Mouse (Mus musculus): ENCODE data around the gene Rimbp3. TPM values are rescaled to one million over a fixed set of nuclear protein-coding genes. Genes with fewer than 3 reads are reported as not detected.

The Rimbp3 gene
- polyA plus RNA-seq, 1 experiment from 2014 or later: 0.37 TPM

- no peak for DNase-seq (ENCODE audit: low spot score)
- Histone ChIP-seq H3K36me3 (ENCODE audit: control insufficient read depth, insufficient read depth, low read length) (peaks cover 18% of the 10 kb centered on the region), H3K4me3 (ENCODE audit: low read depth, low read length) (no peak overlapping the region), H3K9me3 (ENCODE audit: control insufficient read depth, low read length) (no peaks in the 10 kb centered on the region), H3K4me1 (ENCODE audit: control insufficient read depth, insufficient read depth, low read length) (0 out of 2 replicates have a peak, but pooled peaks cover 8% of the 10 kb centered on the region), H3K27me3 (ENCODE audit: control insufficient read depth, insufficient read depth, low read length) (no peaks in the 10 kb centered on the region), H3K4me2 (ENCODE audit: low read depth, severe bottlenecking) (no peak overlapping the region), H3K9ac (ENCODE audit: low read length) (no peak overlapping the region), H3K27ac (replicated peaks; ENCODE audit: low read depth, low read length) (no peak overlapping the region)
- ATAC-seq (ENCODE audit: insufficient number of reproducible peaks, low FRiP score, low TSS enrichment, low read depth): no peak
- 64% methylated on average over 2 of the region's 2 CpGs for WGBS
Measured at GRCm38 (mm10) chr16:17255270-17255669, 46.9 kb downstream of the Rimbp3 start.

DNA sequence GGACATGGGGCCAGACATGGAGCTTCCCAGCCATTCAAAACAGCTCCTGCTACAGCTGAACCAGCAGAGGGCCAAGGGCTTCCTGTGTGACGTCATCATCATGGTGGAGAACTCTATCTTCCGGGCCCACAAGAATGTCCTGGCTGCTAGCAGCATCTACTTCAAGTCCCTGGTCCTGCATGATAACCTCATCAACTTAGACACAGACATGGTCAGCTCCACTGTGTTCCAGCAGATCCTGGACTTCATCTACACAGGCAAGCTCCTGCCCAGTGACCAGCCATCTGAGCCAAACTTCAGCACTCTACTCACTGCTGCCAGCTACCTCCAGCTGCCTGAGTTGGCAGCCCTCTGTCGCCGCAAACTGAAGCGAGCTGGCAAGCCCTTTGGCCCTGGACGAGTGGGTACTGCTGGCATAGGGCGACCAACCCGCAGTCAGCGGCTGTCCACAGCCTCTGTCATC, 49.0 kb downstream of the Rimbp3 start:
- Histone ChIP-seq H3K27me3 (ENCODE audit: control insufficient read depth, insufficient read depth, low read length) (no peaks in the 10 kb centered on the region), H3K4me1 (ENCODE audit: control insufficient read depth, insufficient read depth, low read length) (0 out of 2 replicates have a peak, but pooled peaks cover 5% of the 10 kb centered on the region), H3K27ac (replicated peaks; ENCODE audit: low read depth, low read length) (no peak overlapping the region), H3K9ac (ENCODE audit: low read length) (no peak overlapping the region), H3K9me3 (ENCODE audit: control insufficient read depth, low read length) (no peaks in the 10 kb centered on the region), H3K4me3 (ENCODE audit: low read depth, low read length) (no peak overlapping the region), H3K36me3 (ENCODE audit: control insufficient read depth, insufficient read depth, low read length) (peaks cover 18% of the 10 kb centered on the region), H3K4me2 (ENCODE audit: low read depth, severe bottlenecking) (no peak overlapping the region)
- no peak for ATAC-seq (ENCODE audit: insufficient number of reproducible peaks, low FRiP score, low TSS enrichment, low read depth)
- no peak for DNase-seq (ENCODE audit: low spot score)
- WGBS: 96% methylated on average over 9 of the region's 9 CpGs

DNA sequence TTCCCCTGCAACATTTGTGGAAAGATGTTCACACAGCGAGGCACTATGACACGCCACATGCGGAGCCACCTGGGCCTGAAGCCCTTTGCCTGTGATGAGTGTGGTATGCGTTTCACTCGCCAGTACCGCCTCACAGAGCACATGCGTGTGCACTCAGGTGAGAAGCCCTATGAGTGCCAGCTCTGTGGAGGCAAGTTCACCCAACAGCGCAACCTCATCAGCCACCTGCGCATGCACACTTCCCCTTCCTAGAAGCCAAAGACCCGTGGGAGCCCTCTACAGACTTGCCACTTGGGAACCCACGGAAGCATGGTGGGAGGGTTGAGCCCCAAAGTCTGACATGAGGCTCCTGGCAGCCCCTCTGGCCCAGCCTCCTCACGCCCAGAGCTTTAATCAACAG, 50.5 kb downstream of the Rimbp3 start:
- no peak overlapping the region for H3K4me2 ChIP-seq (ENCODE audit: low read depth, severe bottlenecking)
- ATAC-seq (ENCODE audit: insufficient number of reproducible peaks, low FRiP score, low TSS enrichment, low read depth) (no peak), DNase-seq (ENCODE audit: low spot score) (no peak)
- no peak overlapping the region for H3K9ac ChIP-seq (ENCODE audit: low read length)
- no peaks in the 10 kb centered on the region for H3K9me3 ChIP-seq (ENCODE audit: control insufficient read depth, low read length)
- H3K36me3 ChIP-seq (ENCODE audit: control insufficient read depth, insufficient read depth, low read length): peaks cover 18% of the 10 kb centered on the region
- no peaks in the 10 kb centered on the region for H3K4me1 ChIP-seq (ENCODE audit: control insufficient read depth, insufficient read depth, low read length)
- no peaks in the 10 kb centered on the region for H3K27me3 ChIP-seq (ENCODE audit: control insufficient read depth, insufficient read depth, low read length)
- H3K4me3 ChIP-seq (ENCODE audit: low read depth, low read length): no peak overlapping the region
- 95% methylated on average over 12 of the region's 12 CpGs for WGBS
- H3K27ac ChIP-seq (replicated peaks; ENCODE audit: low read depth, low read length): no peak overlapping the region

- DNase-seq (ENCODE audit: low spot score) (no peak), ATAC-seq (ENCODE audit: insufficient number of reproducible peaks, low FRiP score, low TSS enrichment, low read depth) (no peak)
- peaks cover 18% of the 10 kb centered on the region for H3K36me3 ChIP-seq (ENCODE audit: control insufficient read depth, insufficient read depth, low read length)
- no peak overlapping the region for H3K9ac ChIP-seq (ENCODE audit: low read length)
- H3K9me3 ChIP-seq (ENCODE audit: control insufficient read depth, low read length): no peaks in the 10 kb centered on the region
- 90% methylated on average over 1 of the region's 1 CpGs for WGBS
- no peak overlapping the region for H3K27ac ChIP-seq (replicated peaks; ENCODE audit: low read depth, low read length)
- no peak overlapping the region for H3K4me2 ChIP-seq (ENCODE audit: low read depth, severe bottlenecking)
- no peaks in the 10 kb centered on the region for H3K27me3 ChIP-seq (ENCODE audit: control insufficient read depth, insufficient read depth, low read length)
- H3K4me1 ChIP-seq (ENCODE audit: control insufficient read depth, insufficient read depth, low read length): no peaks in the 10 kb centered on the region
- no peak overlapping the region for H3K4me3 ChIP-seq (ENCODE audit: low read depth, low read length)
Measured at GRCm38 (mm10) chr16:17261341-17261740, 52.9 kb downstream of the Rimbp3 start.

Other genes with a start within 250 kb of the Rimbp3 start
- gene Mapk1, start 225.2 kb upstream of the Rimbp3 start, polyA plus RNA-seq (2014; fragmentation: Nextera tagmentation; extraction: Ambion mirVana): 171 and 172 TPM in 2 replicates
- 99.5 and 109 TPM in 2 replicates for gene Ypel1, start 138.9 kb upstream of the Rimbp3 start, polyA plus RNA-seq (2014; fragmentation: Nextera tagmentation; extraction: Ambion mirVana)
- gene Ppil2, start 97.3 kb upstream of the Rimbp3 start, polyA plus RNA-seq (2014; fragmentation: Nextera tagmentation; extraction: Ambion mirVana): 146 and 150 TPM in 2 replicates
- gene 2610318N02Rik, start 83.4 kb upstream of the Rimbp3 start, polyA plus RNA-seq (2014; fragmentation: Nextera tagmentation; extraction: Ambion mirVana): 154 and 174 TPM in 2 replicates
- 62.6 and 65.8 TPM in 2 replicates for gene Sdf2l1, start 76.2 kb upstream of the Rimbp3 start, polyA plus RNA-seq (2014; fragmentation: Nextera tagmentation; extraction: Ambion mirVana)
- 3.6 and 4.8 TPM in 2 replicates for gene Ydjc, start 64.0 kb upstream of the Rimbp3 start, polyA plus RNA-seq (2014; fragmentation: Nextera tagmentation; extraction: Ambion mirVana)
- gene Ccdc116, start 61.4 kb upstream of the Rimbp3 start, polyA plus RNA-seq (2014; fragmentation: Nextera tagmentation; extraction: Ambion mirVana): 0.40 and 0.58 TPM in 2 replicates
- gene Ube2l3, start 6.0 kb upstream of the Rimbp3 start, polyA plus RNA-seq (2014; fragmentation: Nextera tagmentation; extraction: Ambion mirVana): 430 and 433 TPM in 2 replicates
- gene Hic2, start 25.0 kb downstream of the Rimbp3 start, polyA plus RNA-seq (2014; fragmentation: Nextera tagmentation; extraction: Ambion mirVana): 9.8 and 10.6 TPM in 2 replicates
- 4.5 and 7.6 TPM in 2 replicates for gene Tmem191c, start 67.5 kb downstream of the Rimbp3 start, polyA plus RNA-seq (2014; fragmentation: Nextera tagmentation; extraction: Ambion mirVana)
- gene Serpind1, start 122.8 kb downstream of the Rimbp3 start, polyA plus RNA-seq (2014; fragmentation: Nextera tagmentation; extraction: Ambion mirVana): 0.12 and 0.35 TPM in 2 replicates
- 5.9 and 7.0 TPM in 2 replicates for gene Snap29, start 197.4 kb downstream of the Rimbp3 start, polyA plus RNA-seq (2014; fragmentation: Nextera tagmentation; extraction: Ambion mirVana)
- 33.2 and 33.6 TPM in 2 replicates for gene Pi4ka, start 197.7 kb downstream of the Rimbp3 start, polyA plus RNA-seq (2014; fragmentation: Nextera tagmentation; extraction: Ambion mirVana)
- gene Crkl, start 243.4 kb downstream of the Rimbp3 start, polyA plus RNA-seq (2014; fragmentation: Nextera tagmentation; extraction: Ambion mirVana): 90.4 and 95.2 TPM in 2 replicates

All from limb, embryonic 11.5 days (tissue).